Mouse (Mus musculus) left cerebral cortex, adult 2 months (tissue): ENCODE results near the gene 1700042G07Rik. TPM values are rescaled to one million over a fixed set of nuclear protein-coding genes. Genes with fewer than 3 reads are reported as not detected.
A peak's percentile ranks its signal among the peaks of the same experiment; 100 is the strongest.

Experiments used
- DNase-seq, 2 experiments: peaks; one replicate each; pipeline ENCODE4 v3.0.0; 2021 to 2022; ENCODE audit warnings: low spot score in 2 of 2, mixed read lengths in 1 of 2; ENCODE audit errors: extremely low spot score in 1 of 2
- H3K27ac ChIP-seq: fragments of 200-600 bp; 2 replicates; pipeline ENCODE4 v1.8.1; 2022
- H3K4me3 ChIP-seq: fragments of 200-600 bp; 2 replicates; pipeline ENCODE4 v1.8.1; 2022
- CTCF ChIP-seq: fragments of 200-600 bp; IDR thresholded peaks from 2 replicates; pipeline ENCODE4 v1.8.1; 2022; ENCODE audit warnings: antibody characterized with exemption, mild to moderate bottlenecking, moderate library complexity
- intact Hi-C: fragments of 180-260 bp; cut with DNase I; formaldehyde crosslinking; loops from one replicate; pipeline ENCODE4 v1.15.1; 2025
- total RNA-seq, 2 experiments: library from RNA; stranded (reverse); gene quantifications; 2 replicates each; pipeline ENCODE4 v1.2.3; 2021

1700042G07Rik gene
- total RNA-seq, 2 experiments from 2014 or later: not detected

GRCm38 (mm10) chr4:116219056-116219455 lies 45.9 kb downstream of the 1700042G07Rik start:
- no peak for TF ChIP-seq CTCF
- Histone ChIP-seq H3K27ac (no peak overlapping the region), H3K4me3 (no peak overlapping the region)
- DNase-seq: no peak
- intact Hi-C loops: no loop called here

DNA sequence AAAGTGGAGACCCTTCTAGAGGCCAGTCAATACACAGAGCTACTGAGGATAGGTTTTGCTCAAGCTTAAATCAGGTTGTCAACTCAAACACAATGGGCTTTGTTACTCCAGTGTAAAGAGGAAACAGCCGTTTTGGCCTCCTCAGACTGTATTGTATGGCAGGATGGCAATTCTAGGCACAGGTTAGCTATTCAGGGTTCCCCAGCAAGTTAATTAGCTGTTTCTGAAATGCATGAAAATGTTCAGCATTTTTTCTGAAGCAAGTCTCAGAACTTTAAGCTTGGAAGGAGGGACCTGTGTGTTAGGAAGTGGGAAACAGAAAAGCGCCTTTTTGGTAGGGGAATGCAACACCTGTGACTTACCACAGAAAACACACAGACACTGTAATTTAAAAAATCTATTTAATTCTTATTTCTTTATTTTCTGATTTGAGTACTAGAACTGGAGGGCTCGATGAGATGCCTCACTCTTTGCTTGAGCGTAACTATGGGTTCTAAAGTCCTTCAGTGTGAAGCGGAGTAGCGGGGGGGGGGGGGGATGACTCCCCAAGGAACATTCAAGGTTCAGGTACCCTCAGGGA lies 47.0 kb downstream of the 1700042G07Rik start:
- intact Hi-C loops: loop anchor here (2.0 kb wide), 1 partner anchor 23 kb away; no protein-coding TSS in a partner anchor
- no peak for DNase-seq
- no peak for TF ChIP-seq CTCF
- H3K4me3 ChIP-seq: peak overlapping the region; percentile 54
- H3K27ac ChIP-seq: peak overlapping the region; percentile 4; the same call in 1 of the 2 replicates

DNA sequence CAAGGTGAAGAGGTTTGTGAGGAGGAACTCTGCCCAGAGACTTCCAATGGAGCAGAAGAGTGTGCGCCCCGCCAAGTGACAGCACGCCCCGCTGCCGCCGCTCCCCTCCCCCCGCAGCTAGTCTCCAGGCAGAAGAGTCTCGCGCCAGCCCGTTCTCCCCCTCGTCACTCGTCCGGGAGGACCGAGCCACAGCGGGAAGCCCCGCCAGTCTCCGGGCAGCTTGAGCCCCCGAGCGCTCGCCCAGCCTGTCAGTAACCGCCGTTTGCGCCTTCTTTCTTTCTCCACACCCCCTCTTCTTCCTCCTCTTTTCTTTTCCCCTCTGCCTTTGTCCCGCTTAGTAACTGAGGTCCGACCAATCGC lies 47.6 kb downstream of the 1700042G07Rik start:
- intact Hi-C loops: loop anchor here (1.0 to 2.0 kb wide), 2 partner anchors 22 to 44 kb away; no protein-coding TSS in a partner anchor

DNA sequence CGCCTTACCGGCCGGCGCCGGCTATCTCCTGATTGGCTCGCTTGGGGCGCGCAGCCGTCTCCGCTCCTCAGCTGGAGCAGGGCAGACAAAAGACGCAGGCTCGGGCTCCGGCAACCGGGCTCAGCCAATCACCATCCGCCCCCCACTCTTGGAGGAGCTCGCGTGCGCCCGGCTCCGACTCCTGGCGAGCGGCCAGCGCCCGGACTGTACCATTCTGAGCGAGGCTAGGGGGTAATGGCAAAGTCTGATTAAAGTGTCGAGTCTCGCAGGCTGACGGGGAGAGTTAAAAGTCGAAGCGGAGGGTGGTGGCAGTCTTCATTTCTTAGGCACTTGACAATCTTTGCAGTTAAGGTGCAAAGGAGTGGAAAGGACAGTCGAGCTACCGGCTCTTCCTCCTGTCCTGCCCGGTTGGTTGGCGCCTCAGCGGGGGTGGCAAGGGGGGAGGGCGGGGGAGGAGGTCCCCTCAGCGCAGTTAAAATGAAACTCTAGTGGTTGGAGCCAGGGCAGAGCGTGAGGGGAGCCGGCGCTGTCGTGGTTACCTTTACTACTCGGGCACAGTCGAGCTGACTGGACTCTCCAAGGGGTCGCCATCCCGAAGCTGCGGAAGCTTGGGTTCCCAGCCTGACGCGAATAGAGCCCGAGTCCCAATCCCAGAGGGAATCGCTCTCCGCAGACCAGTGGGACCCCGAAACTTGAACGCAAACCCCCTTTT lies 48.1 kb downstream of the 1700042G07Rik start, which contains the start of gene Pik3r3:
Pik3r3 (plus strand) TSS at position 479 of the 712 bp plus-strand sequence.
- intact Hi-C loops: loop anchor here (1.0 to 2.0 kb wide), 2 partner anchors 22 to 45 kb away; no protein-coding TSS in a partner anchor
- no peak for TF ChIP-seq CTCF
- peak; percentile 98 to 99 for DNase-seq
- peak within 1 kb of the TSS; percentile 54 for H3K4me3 ChIP-seq
- peak within 1 kb of the TSS; percentile 98 for H3K27ac ChIP-seq

More for the DNA sequence above, 47.6 kb downstream of the 1700042G07Rik start:
- DNase-seq: no peak
- Histone ChIP-seq H3K27ac (peak overlapping the region; percentile 97), H3K4me3 (peak overlapping the region; percentile 54)
- no peak for TF ChIP-seq CTCF

DNA sequence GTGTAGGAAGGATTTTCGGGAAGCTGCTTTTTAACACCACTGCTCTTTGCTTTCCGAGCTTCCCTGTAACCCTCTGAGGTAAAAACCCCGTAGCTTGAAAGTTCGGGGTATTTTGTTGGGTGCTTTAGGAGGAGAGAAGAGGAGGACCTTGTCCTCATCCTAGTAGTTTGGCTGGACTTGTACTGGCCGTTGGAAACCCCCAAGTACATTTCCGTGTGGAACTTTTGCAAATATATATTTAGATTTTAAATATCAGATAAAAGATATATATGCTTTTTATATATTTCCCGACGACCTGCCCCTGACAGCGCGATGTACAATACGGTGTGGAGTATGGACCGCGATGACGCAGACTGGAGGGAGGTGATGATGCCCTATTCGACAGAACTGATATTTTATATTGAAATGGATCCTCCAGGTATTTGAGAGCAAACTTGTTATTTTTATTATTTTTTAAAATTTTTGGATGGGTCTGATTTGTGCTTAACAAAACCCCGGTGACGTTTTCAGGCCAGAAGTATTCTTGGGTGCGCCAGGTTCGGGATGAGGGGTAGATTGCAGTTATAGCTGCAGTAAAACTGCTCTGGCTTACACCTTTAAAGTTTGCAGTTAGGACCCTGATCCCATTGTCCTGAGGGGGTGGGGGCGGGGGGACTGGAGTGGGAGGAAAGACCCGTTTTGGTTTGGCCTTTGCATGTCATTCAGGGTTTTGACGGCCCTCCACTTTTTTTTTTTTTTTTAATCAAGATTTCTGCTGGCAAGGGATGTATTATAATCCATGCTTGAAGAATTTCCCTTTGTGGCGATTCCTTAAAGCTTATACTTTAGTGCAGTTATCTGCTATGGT lies 49.0 kb downstream of the 1700042G07Rik start:
- peak in 1 of 2 experiments; percentile 15 for DNase-seq
- TF ChIP-seq CTCF: no peak
- Histone ChIP-seq H3K4me3 (peak overlapping the region; percentile 54), H3K27ac (peak overlapping the region; percentile 98)
- intact Hi-C loops: loop anchor here (1.0 to 2.0 kb wide), 2 partner anchors 21 to 46 kb away; no protein-coding TSS in a partner anchor

DNA sequence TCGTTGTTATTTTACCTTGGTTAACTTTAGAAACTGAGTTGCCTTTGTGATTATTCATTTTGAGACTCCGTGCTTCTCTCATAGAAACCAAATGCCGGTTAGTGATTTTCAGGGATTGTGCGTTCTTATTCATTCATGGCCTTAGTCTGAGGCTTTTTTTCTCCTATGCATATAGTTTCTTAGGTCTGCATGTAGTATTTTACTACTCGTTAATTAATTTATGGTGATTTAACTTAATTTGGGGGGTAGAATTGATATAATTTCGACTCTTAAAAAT lies 49.6 kb downstream of the 1700042G07Rik start:
- Histone ChIP-seq H3K4me3 (peak overlapping the region; percentile 54), H3K27ac (peak overlapping the region; percentile 98)
- no peak for TF ChIP-seq CTCF
- intact Hi-C loops: no loop called here
- DNase-seq: no peak

Other genes with a start within 250 kb of the 1700042G07Rik start
- not detected for gene Dmbx1, start 233.4 kb upstream of the 1700042G07Rik start, total RNA-seq
- 100 to 1,000 TPM; 100 to 103 TPM for gene Faah, start 155.4 kb upstream of the 1700042G07Rik start, total RNA-seq
- 10 to 100 TPM; 10.9 to 12.8 TPM for gene Nsun4, start 119.5 kb upstream of the 1700042G07Rik start, total RNA-seq
- 100 to 1,000 TPM; 414 to 441 TPM for gene Uqcrh, start 98.3 kb upstream of the 1700042G07Rik start, total RNA-seq
- 10 to 100 TPM; 45.2 to 49.9 TPM for gene Lrrc41, start 98.1 kb upstream of the 1700042G07Rik start, total RNA-seq
- gene Rad54l, start 49.7 kb upstream of the 1700042G07Rik start, total RNA-seq: under 1 TPM; 0.77 to 0.89 TPM
- 10 to 100 TPM; 80.2 to 85.6 TPM for gene Pomgnt1, start 49.5 kb upstream of the 1700042G07Rik start, total RNA-seq
- gene Lurap1, start 22.0 kb upstream of the 1700042G07Rik start, total RNA-seq: 10 to 100 TPM; 28.4 to 31.2 TPM
- gene Tspan1, start 5.8 kb upstream of the 1700042G07Rik start, total RNA-seq: not detected
- gene Gm49337, start within 50 bp of the 1700042G07Rik start, total RNA-seq: 1 to 10 TPM; 1.4 to 2.9 TPM
- gene Pik3r3, start 48.2 kb downstream of the 1700042G07Rik start, total RNA-seq: 10 to 100 TPM; 37.2 to 42.8 TPM